Mouse (Mus musculus) lung, adult 2 months (tissue): ENCODE results near the gene Tradd.

ENCODE experiments used
- CTCF ChIP-seq: fragments of 200-500 bp; IDR thresholded peaks from 2 replicates; pipeline ENCODE4 v1.5.1; 2011; ENCODE audit warnings: mild to moderate bottlenecking, low read length, control low read depth; ENCODE audit not compliant: insufficient read depth
- POLR2A ChIP-seq: fragments of 200-500 bp; IDR thresholded peaks from 2 replicates; pipeline ENCODE4 v1.6.1; 2011; ENCODE audit warnings: low read depth, mild to moderate bottlenecking, control low read depth, low read length, borderline replicate concordance; ENCODE audit errors: extremely low read depth

DNA sequence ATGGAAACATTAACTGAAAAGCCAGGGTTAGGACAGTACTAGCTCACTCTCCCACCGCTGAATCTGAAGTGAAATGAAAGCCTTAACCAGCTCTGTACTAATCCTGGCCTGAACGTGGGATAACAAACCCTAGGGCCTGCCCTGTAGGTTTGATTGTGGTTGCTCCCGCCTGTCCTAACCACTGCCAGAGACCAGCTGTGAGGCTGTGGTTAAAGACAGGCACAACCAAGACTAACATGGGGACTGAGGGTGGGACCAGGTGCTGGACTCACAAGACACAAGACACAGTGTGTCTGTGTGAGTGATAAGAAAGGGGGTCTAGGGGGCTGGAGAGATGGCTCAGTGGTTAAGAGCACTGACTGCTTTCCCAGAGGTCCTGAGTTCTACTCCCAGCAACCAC lies 16.2 kb upstream of the Tradd start:
- no peak for TF ChIP-seq CTCF
- no peak for TF ChIP-seq POLR2A
